Mouse (Mus musculus) Muller cell, postnatal 12 days (primary cell): Measurements from ENCODE around the gene Amd1.

ENCODE experiments used
- DNase-seq: peaks from one replicate; pipeline ENCODE4 v3.0.0-alpha.2; 2015; ENCODE audit errors: inconsistent ontology term

Amd1 gene

GRCm38 (mm10) chr10:40301181-40302075, 558 bp downstream of the Amd1 start:
- peak; percentile 52 for DNase-seq

GRCm38 (mm10) chr10:40300648-40301171, 1.3 kb downstream of the Amd1 start:
- DNase-seq = peak; percentile 97

- DNase-seq = no peak
These were observed 9.3 kb downstream of the Amd1 start for GRCm38 (mm10) chr10:40292640-40293039.

- no peak for DNase-seq
These were observed 15.2 kb downstream of the Amd1 start for GRCm38 (mm10) chr10:40286767-40287166.

GRCm38 (mm10) chr10:40285571-40285970, 16.4 kb downstream of the Amd1 start:
- DNase-seq = no peak

GRCm38 (mm10) chr10:40284997-40285396, 17.0 kb downstream of the Amd1 start:
- no peak for DNase-seq

- DNase-seq = no peak
These were observed 17.7 kb downstream of the Amd1 start for GRCm38 (mm10) chr10:40284179-40284831.

GRCm38 (mm10) chr10:40283636-40284035, 18.4 kb downstream of the Amd1 start:
- DNase-seq = no peak

GRCm38 (mm10) chr10:40281565-40281964, 20.4 kb downstream of the Amd1 start:
- no peak for DNase-seq

GRCm38 (mm10) chr10:40278317-40278716, 23.7 kb downstream of the Amd1 start:
- no peak for DNase-seq

GRCm38 (mm10) chr10:40275991-40276390, 26.0 kb downstream of the Amd1 start:
- DNase-seq = no peak

- no peak for DNase-seq
These were observed 28.0 kb downstream of the Amd1 start for GRCm38 (mm10) chr10:40273938-40274337.

GRCm38 (mm10) chr10:40271216-40271615, 30.8 kb downstream of the Amd1 start:
- DNase-seq = peak; percentile 30

GRCm38 (mm10) chr10:40264920-40265319, 37.1 kb downstream of the Amd1 start:
- DNase-seq = no peak

GRCm38 (mm10) chr10:40263691-40264090, 38.3 kb downstream of the Amd1 start:
- DNase-seq = peak; percentile 80

- no peak for DNase-seq
These were observed 39.8 kb downstream of the Amd1 start for GRCm38 (mm10) chr10:40262200-40262599.

- no peak for DNase-seq
These were observed 41.7 kb downstream of the Amd1 start for GRCm38 (mm10) chr10:40260305-40260704.

- DNase-seq = no peak
These were observed 42.4 kb downstream of the Amd1 start for GRCm38 (mm10) chr10:40259542-40259941.

GRCm38 (mm10) chr10:40258976-40259375, 43.0 kb downstream of the Amd1 start:
- no peak for DNase-seq

GRCm38 (mm10) chr10:40258401-40258966, 43.5 kb downstream of the Amd1 start:
- peak; percentile 92 for DNase-seq

- peak; percentile 91 for DNase-seq
These were observed 44.4 kb downstream of the Amd1 start, which contains the start of gene Gtf3c6 for GRCm38 (mm10) chr10:40257414-40258255. Gtf3c6 (minus strand) TSS chr10:40258108.
